Mouse (Mus musculus) liver, embryonic 14.5 days (tissue): ENCODE data around the gene Abcd4. TPM values are rescaled to one million over a fixed set of nuclear protein-coding genes. Genes with fewer than 3 reads are reported as not detected.
A peak's percentile ranks its signal among the peaks of the same experiment; 100 is the strongest.

Experiments used
- ATAC-seq: fragments of 200-750 bp; cut with Nextera tagmentation; 2 replicates; pipeline ENCODE4 v1.8.0; 2017; ENCODE audit warnings: moderate number of reproducible peaks, mild to moderate bottlenecking, moderate library complexity; ENCODE audit not compliant: insufficient read depth
- DNase-seq, 3 experiments: peaks; one replicate each; pipeline ENCODE4 v3.0.0-alpha.2; 2012 to 2013; ENCODE audit warnings: low read depth in 3 of 3, low spot score in 3 of 3
- H3K27ac ChIP-seq: fragments of 300-500 bp; sonication (generic); 2 replicates; pipeline ENCODE4 v1.5.1; 2014; ENCODE audit warnings: moderate library complexity, mild to moderate bottlenecking, control low read depth, inconsistent platforms
- H3K27me3 ChIP-seq: fragments of 300-500 bp; sonication (generic); 2 replicates; pipeline ENCODE4 v1.6.1; 2014; ENCODE audit warnings: mild to moderate bottlenecking, low read length, moderate library complexity; ENCODE audit not compliant: control insufficient read depth, insufficient read depth
- H3K36me3 ChIP-seq: fragments of 300-500 bp; sonication (generic); replicated peaks from 2 replicates; pipeline ENCODE4 v1.6.1; 2014; ENCODE audit warnings: low read depth; ENCODE audit not compliant: control insufficient read depth, insufficient read depth
- H3K4me1 ChIP-seq, 2 experiments: fragments of 200-500 bp in 1 of 2; fragments of 300-500 bp in 1 of 2; sonication (generic) in 1 of 2; replicated peaks; 2 replicates each; pipeline ENCODE4 v1.6.1; 2012 to 2014; ENCODE audit warnings: antibody characterized with exemption in 1 of 2, inconsistent platforms in 1 of 2, low read length in 1 of 2; ENCODE audit not compliant: control insufficient read depth in 2 of 2, insufficient read depth in 2 of 2
- H3K4me2 ChIP-seq: fragments of 300-500 bp; sonication (generic); 2 replicates; pipeline ENCODE4 v1.6.1; 2014; ENCODE audit warnings: low read depth, mild to moderate bottlenecking, control low read depth, moderate library complexity
- H3K4me3 ChIP-seq, 2 experiments: fragments of 200-500 bp in 1 of 2; fragments of 300-500 bp in 1 of 2; sonication (generic) in 1 of 2; 2 replicates each; pipeline ENCODE4 v1.5.1; 2012 to 2014; ENCODE audit warnings: low read depth in 2 of 2, low read length in 2 of 2, mild to moderate bottlenecking in 2 of 2, control low read depth in 1 of 2, inconsistent platforms in 1 of 2, moderate library complexity in 1 of 2; ENCODE audit not compliant: insufficient read depth in 1 of 2
- H3K9ac ChIP-seq: fragments of 300-500 bp; sonication (generic); replicated peaks from 2 replicates; pipeline ENCODE4 v1.6.1; 2014; ENCODE audit warnings: mild to moderate bottlenecking, control low read depth, moderate library complexity
- H3K9me3 ChIP-seq: fragments of 300-500 bp; sonication (generic); 2 replicates; pipeline ENCODE4 v1.6.1; 2016; ENCODE audit warnings: low read length, mixed read lengths; ENCODE audit not compliant: control insufficient read depth
- CTCF ChIP-seq: IDR thresholded peaks from 2 replicates; pipeline ENCODE4 v1.5.1; 2016; ENCODE audit warnings: antibody characterized with exemption, low read depth, control low read depth
- EP300 ChIP-seq: IDR thresholded peaks from 2 replicates; pipeline ENCODE4 v1.6.1; 2016; ENCODE audit warnings: antibody characterized with exemption, low read depth
- WGBS: fragments of 180-500 bp; shearing (Covaris S2); extraction: QIAGEN DNeasy Blood & Tissue Kit; methylation state at CpG from one replicate; pipeline ENCODE4 v1.1.7; 2014; ENCODE audit not compliant: insufficient replicate concordance; 5-methylcytosine and 5-hydroxymethylcytosine counted together
- polyA plus RNA-seq, 2 experiments: library from polyadenylated mRNA; depleted of rRNA in 1 of 2; stranded (reverse) in 1 of 2; unstranded in 1 of 2; fragments of >200 nt; fragmentation: Nextera tagmentation in 1 of 2; extraction: Ambion mirVana in 1 of 2; gene quantifications; 2 replicates each; pipeline versions ENCODE4 v1.2.1 to v1.2.3; 2012 to 2014

Abcd4 gene
- 3.4 and 3.7 TPM in 2 replicates for polyA plus RNA-seq (2012; rRNA removed)
- polyA plus RNA-seq (2014; fragmentation: Nextera tagmentation; extraction: Ambion mirVana): 1.5 and 1.6 TPM in 2 replicates

GRCm38 (mm10) chr12:84616977-84617630 lies at the start of gene Abcd4:
Gene Abcd4 (minus strand): TSS chr12:84617413.
- Histone ChIP-seq H3K36me3 (no peaks in the 10 kb centered on the region), H3K27ac (no peak within 1 kb of the TSS), H3K9ac (peak within 1 kb of the TSS; percentile 85), H3K4me1 (peaks cover 0 to 2% of the 10 kb centered on the region in 2 experiments; a peak in 2 of 4 replicates), H3K4me3 (peak within 1 kb of the TSS; percentile 67 to 71), H3K27me3 (no peaks in the 10 kb centered on the region), H3K4me2 (peak within 1 kb of the TSS; percentile 82), H3K9me3 (no peaks in the 10 kb centered on the region)
- ATAC-seq: peak; percentile 99
- DNase-seq: peak; percentile 85 to 88 (median 87)
- TF ChIP-seq EP300: no peak
- TF ChIP-seq CTCF: peak; percentile 70
- WGBS: under 1% methylated on average over 34 of the region's 34 CpGs

GRCm38 (mm10) chr12:84653912-84654311 lies 36.7 kb upstream of the Abcd4 start:
- WGBS: 16% methylated on average over 3 of the region's 3 CpGs
- H3K4me1 ChIP-seq: no peaks in the 10 kb centered on the region; a peak in 1 of 4 replicates
- no peak overlapping the region for H3K4me3 ChIP-seq
- H3K36me3 ChIP-seq: no peaks in the 10 kb centered on the region
- ATAC-seq: no peak
- H3K27me3 ChIP-seq: no peaks in the 10 kb centered on the region; the same call in 1 of the 2 replicates
- DNase-seq: peak in 1 of 3 experiments; percentile 30
- H3K9ac ChIP-seq: no peak overlapping the region
- no peak overlapping the region for H3K27ac ChIP-seq
- TF ChIP-seq EP300 (no peak), CTCF (peak; percentile 94)
- H3K4me2 ChIP-seq: no peak overlapping the region
- H3K9me3 ChIP-seq: no peaks in the 10 kb centered on the region

- DNase-seq (no peak), ATAC-seq (no peak)
- H3K9me3 ChIP-seq: no peaks in the 10 kb centered on the region
- H3K27ac ChIP-seq: no peak overlapping the region
- no peaks in the 10 kb centered on the region; the same call in 1 of the 2 replicates for H3K27me3 ChIP-seq
- H3K4me2 ChIP-seq: no peak overlapping the region
- 68% methylated on average over 13 of the region's 13 CpGs for WGBS
- H3K36me3 ChIP-seq: no peaks in the 10 kb centered on the region
- no peak overlapping the region for H3K9ac ChIP-seq
- H3K4me1 ChIP-seq: no peaks in the 10 kb centered on the region; a peak in 1 of 4 replicates
- H3K4me3 ChIP-seq: no peak overlapping the region
- TF ChIP-seq EP300: no peak
These were observed 33.0 kb upstream of the Abcd4 start for GRCm38 (mm10) chr12:84650234-84650633.

GRCm38 (mm10) chr12:84640654-84641053 lies 23.4 kb upstream of the Abcd4 start, which contains the start of gene Vrtn:
Gene Vrtn (plus strand): TSS chr12:84641019.
- H3K4me2 ChIP-seq: no peak within 1 kb of the TSS
- TF ChIP-seq CTCF (no peak), EP300 (no peak)
- ATAC-seq (no peak), DNase-seq (no peak)
- no peak within 1 kb of the TSS for H3K4me3 ChIP-seq
- H3K27me3 ChIP-seq: peaks cover 43% of the 10 kb centered on the region
- H3K4me1 ChIP-seq: no peaks in the 10 kb centered on the region
- no peaks in the 10 kb centered on the region for H3K36me3 ChIP-seq
- H3K9me3 ChIP-seq: no peaks in the 10 kb centered on the region
- no peak within 1 kb of the TSS for H3K27ac ChIP-seq
- 7% methylated on average over 9 of the region's 9 CpGs for WGBS
- no peak within 1 kb of the TSS for H3K9ac ChIP-seq

GRCm38 (mm10) chr12:84640253-84640652 lies 23.0 kb upstream of the Abcd4 start:
- Histone ChIP-seq H3K27ac (no peak overlapping the region), H3K4me3 (no peak overlapping the region), H3K36me3 (no peaks in the 10 kb centered on the region), H3K4me2 (no peak overlapping the region), H3K27me3 (peaks cover 43% of the 10 kb centered on the region), H3K4me1 (no peaks in the 10 kb centered on the region), H3K9me3 (no peaks in the 10 kb centered on the region), H3K9ac (no peak overlapping the region)
- 18% methylated on average over 6 of the region's 6 CpGs for WGBS
- no peak for TF ChIP-seq EP300
- TF ChIP-seq CTCF: no peak
- ATAC-seq (no peak), DNase-seq (no peak)
